Mouse (Mus musculus) heart, adult 8-10 months (tissue): Measurements from ENCODE around the gene Shroom3. TPM values are rescaled to one million over a fixed set of nuclear protein-coding genes. Genes with fewer than 3 reads are reported as not detected.

Experiments
- DNase-seq: peaks from one replicate; pipeline ENCODE4 v3.0.0; 2022; ENCODE audit warnings: low spot score
- total RNA-seq, 4 experiments: library from RNA; stranded (reverse); gene quantifications; 2 replicates each; pipeline ENCODE4 v1.2.4; 2022

Shroom3 gene
- total RNA-seq, 4 experiments from 2014 or later: 38.0 to 42.8 (median 40.7) TPM

DNA sequence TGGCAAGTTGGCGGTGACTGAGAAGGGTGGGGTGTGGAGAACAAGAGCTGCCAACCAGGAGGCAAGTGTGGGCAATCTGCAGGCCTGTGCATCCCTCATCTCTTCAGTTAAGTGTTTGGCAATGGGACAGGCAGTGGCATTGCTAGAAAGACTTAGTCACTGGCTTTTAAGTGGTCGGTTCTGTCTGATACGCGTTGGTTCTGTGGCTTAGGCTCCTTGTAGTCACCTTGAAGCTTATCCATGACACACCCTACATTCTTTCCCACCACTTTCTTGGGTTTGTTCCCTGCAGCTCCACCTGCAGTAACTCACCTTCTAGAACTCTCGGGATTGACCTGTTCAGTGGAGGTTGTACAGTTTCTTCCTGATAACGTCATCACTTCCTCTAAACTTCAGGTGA lies 166.5 kb downstream of the Shroom3 start:
- no peak for DNase-seq

DNA sequence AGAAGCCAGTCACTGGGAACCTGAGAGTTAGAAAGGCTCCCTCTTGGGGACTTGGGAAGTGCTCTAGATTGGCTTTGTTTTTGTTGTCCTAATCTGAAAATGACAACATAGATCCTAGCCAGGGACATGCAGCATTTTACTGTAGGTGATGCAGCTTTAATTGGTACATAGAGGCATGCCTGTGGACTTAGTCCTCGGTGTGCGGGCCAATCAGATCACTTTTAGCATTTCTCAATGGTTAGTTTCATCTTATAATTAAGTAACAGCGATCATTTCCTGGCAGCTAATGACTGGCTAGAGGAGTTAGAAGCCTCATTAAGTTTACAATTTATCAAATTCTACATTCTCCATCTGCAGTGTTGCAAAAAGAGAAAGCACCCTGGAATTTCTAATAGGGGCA lies 167.7 kb downstream of the Shroom3 start:
- DNase-seq: no peak

DNA sequence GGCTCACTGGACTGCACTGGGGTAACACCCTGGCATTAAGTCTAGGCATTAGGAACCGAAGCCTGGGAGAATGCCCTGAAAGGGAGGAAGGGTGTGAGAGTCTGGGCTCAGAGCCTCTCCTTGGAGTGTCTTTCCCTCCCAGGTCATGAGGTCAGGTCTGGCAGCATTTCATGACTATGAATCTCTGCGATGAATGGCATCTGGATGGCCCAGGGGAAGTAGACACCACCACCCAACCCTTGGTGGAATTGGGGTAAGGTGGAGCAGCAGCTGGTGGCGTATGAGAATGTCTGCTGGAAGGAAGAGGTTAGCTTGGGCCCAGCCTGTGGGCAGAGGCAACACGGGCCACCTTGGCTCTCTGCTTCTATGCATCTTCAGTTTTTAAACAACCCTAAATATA lies 171.7 kb downstream of the Shroom3 start:
- no peak for DNase-seq

DNA sequence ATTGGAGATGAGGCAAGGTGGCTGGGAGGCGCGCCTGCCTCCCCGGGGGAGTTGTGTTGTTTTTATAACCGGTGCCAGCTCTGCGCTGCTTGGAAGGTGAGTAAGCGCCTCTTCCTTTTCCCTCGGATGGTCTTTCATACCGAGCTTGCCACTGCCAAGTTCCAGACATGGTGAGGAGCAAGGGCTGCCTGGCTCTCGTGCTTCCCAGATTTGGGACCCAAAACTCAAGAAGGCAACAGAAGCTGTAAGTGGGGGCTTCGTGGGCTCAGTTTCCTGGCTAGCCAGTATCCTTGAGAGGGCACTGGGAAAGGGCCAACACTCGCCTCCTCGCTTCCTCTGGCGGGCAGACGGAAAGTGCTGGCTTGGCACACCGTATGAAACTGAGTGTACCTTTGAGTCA lies 173.1 kb downstream of the Shroom3 start:
- DNase-seq: peak; percentile 36

DNA sequence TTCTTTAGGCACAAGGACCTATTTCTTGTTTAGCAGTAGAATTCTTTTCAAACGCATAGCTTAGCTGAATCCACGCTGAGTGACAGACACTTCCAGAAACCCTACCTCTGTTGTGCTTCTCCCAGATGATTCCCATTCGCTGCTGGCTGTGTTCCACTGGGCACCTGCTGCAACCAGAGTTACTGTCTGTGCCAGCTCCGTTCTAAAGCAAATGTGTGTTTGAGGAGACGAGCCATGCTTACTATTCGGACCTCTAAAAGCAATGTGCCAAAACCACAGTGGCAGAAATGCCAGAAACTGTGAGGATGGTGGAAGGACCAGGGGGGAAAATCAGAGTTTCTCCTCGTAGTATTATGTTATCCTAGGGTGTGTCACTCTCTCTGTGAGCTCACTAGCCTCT lies 173.9 kb downstream of the Shroom3 start:
- no peak for DNase-seq

DNA sequence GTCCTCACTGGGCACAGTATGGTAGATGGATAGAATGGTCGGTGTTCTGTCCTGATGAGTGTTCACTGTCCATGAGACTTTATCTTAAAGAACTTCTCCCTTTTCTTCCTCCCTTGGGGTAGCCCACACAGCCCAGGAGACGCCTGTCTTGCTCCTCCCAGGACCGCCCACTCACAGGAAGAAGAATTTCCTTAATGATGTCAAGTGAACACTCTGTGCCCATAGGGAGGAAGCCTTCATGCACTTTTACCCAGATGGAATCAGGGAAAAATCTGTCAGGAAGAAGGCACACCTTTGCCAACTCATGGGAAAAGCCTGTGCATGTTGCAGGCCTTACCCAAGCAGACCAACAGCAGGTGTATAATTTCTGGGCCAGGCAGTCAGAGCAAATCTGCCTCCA lies 174.9 kb downstream of the Shroom3 start:
- peak; percentile 60 for DNase-seq

DNA sequence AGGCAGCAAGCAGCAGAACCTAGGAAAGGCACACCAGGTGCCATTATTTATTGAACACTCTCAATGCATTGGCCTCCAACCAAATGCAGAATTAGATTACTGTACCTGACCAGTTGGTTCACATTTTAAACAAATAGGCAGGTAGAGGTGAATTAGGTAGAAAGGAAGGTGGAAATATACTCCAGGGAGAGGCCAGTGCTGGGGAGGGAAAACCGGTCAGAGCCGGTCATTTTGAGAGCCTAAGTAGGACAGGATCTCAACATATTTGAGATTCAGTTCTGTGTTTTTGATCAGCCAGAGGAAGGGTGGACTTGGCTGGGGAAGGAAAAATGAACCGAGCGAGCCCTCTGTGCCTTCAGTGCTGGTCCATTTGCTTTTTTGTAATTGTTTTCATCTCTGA lies 175.3 kb downstream of the Shroom3 start:
- DNase-seq: no peak

DNA sequence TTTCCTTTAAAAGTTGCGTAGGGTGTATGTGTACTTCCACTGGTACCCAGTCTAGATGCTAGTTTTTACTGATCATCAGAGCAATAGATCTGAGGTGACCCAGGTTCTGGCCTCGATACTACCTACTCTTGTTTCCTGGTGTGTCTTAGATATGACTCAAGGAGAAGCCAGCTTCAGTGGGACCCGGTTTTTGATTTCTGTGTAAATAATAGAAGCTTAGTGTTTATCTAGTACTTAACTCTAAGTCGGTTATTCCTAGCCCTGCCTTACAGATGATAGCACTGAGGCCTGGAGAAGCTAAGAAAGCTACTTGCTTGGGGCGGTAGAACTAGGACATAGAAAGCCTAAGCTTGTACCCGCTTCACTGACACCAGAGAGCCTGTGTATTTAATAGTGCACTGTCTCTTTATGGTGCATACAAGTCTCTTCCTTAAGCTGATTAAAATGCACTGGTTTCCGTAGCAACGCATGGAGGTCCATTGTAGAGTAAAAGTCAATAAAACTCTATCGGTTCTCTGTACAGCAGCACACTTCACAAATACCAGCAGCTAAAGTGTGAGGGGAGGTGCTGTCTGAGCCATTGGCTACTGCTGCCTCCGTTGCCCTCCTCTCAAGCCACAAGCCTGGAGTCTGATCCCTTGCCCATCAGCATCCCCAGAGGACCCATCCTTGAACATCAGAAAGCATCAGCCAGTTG lies 178.3 kb downstream of the Shroom3 start:
- no peak for DNase-seq

DNA sequence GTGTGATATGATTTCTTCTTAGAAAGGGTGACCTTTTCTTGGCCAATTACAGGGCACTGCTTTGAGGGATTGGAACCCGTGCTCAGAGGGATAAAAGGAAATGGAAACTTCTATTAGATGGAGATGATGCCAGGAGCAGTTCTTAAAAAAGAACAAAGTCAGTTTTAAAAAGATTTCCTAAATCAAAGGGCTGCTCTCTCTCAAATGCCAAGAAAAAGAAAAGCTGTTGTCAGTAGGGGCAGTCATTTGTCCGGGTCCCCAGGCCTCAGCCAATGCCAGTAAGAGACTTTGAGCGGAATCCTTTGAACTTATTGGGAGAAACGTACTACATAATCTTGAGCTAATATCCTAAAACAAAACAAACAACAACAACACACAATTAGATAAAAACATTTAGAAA lies 181.9 kb downstream of the Shroom3 start:
- no peak for DNase-seq

DNA sequence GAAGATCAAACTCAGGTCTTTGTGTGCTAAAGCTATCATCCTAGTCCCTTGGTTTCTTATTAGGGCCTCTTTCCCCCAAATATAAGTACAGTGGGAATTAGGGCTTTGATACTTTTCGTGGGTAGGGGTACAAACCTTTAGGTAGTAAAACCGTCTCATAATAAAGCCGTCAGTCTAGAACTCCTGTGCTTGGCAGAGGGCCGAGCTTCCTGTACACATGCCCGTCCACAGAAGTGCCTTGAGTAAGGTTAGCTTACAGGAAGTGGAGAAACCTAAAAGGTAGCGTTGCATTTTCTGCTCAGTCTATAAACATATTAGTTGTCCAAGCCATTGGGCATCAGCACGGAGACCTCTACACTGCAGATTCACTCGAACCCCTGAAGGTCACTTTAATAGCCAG lies 183.3 kb downstream of the Shroom3 start:
- DNase-seq: no peak

DNA sequence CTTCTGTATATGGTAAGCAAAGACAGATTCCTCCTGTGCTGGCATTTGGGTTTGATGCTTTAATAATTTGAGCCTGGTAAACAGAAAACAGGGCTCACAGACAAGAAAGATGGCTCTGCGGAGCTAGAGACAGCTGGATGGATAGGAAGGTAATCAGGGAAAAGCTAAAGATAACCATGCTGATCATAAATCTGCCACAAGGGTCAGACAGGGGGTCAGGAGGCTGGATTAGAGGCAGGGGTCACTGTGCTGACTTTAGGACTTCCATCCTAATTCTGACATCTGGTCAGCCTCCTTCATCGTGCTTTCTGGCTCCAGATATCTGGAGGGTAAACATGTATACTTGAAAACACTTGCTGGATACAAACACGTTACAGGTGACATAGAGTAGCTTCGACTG lies 184.0 kb downstream of the Shroom3 start:
- DNase-seq: no peak

DNA sequence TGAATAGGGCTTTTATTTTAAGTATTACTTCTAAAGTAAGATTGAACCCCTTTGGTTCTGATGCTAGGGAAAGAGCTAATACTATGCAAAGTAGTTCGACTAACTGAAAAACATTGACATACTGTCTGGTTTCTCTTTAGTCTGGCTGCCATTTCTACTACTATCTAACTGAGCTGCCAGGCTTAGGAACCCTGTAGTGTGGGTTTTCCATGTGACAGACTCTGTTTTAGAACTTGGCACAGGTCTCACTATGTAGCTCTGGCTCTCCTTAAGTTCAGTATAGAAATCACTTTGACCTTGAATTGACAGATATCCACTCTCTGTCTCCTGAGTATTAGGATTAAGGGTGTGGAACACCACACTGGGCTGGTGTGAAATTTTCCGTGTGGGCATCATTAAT lies 185.0 kb downstream of the Shroom3 start:
- no peak for DNase-seq

DNA sequence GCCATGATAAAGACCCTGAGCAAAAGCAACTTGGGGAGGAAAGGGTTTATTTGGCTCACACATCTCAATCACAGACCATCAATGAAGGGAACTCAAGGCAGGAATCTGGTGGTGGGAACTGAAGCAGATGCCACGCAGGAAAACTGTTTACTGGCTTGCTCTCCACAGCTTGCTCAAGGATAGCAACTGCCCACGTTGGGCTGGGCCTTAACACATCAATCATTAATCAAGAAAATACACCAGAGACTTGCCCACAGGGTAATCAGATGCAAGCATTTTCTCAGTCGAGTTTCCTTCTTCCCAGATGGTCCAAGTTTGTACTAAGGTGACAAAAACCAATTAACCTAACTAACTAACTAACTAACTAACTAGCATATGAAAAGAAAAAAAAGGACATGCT lies 187.8 kb downstream of the Shroom3 start:
- no peak for DNase-seq

DNA sequence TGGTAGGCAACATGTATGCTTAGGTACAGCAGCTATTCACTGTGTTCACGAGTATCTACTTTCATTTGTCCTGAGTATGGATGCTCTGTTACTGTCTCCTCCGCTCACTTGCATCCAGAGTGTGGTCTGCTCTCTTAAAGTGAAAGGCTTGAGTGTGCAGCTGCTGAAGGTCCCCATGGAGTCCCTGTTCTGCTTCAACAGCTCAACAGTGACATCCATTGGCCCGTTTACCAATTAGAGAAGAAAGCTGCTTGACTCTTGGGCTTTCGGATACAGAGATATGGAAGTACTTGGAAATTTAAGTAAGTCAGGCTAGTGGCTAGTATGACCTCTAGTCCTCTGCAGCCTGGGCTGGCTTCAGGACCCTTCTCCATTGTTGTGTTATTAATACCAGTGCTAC lies 188.9 kb downstream of the Shroom3 start:
- no peak for DNase-seq

DNA sequence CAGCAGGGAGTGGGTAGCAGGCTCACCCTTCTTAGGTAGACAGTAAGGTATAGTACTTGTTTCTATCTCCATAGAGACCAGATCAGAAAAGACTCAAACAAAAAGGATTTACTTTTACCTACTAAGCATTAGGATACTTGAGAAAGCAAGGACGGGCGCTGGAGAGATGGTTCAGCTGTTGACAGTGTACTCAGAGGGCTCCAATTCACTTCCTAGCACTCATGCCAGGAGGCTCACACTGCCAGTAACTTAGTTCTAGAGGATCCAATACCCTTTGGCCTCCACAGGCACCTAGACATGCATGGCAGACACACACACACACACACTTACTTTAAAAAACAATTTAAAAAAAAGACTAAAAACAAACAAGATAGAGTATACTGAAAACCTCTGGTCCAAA lies 189.8 kb downstream of the Shroom3 start:
- DNase-seq: no peak

DNA sequence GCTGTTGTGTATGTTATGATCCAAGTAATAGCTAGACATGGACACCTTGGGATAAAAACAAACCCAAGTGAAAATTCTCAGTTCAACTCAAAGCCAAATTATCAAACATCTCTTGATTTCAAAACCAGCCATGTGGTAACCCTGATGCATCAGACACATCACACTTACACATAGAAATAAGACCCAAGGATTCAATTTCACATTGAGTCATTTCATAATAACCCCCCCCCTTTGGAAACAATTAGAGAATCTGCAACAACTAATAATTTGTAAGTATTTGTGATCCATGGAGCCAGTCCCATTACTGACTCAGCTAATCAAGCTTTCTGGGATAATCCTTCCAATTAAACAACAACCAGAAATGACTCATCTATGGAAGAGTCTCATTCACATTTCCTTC lies 190.3 kb downstream of the Shroom3 start:
- no peak for DNase-seq

DNA sequence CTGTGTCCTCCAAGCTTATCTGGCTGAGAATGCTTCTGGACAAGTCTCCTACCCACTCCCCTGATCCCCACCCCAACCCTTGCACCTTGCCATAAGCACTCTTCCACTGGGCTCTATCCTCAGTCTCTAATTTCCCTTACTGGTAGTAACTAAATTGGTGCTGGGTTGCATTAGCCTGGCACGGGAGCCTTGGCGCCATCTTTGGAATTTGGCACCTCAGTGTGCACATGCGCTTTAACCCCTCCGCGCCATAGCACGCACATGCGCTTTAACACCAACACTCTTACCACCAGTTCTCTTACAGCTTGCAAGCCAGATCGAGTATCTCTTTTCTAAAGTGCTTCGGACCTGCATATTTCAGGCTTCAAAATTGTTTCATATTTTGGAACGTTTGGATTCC lies 192.6 kb downstream of the Shroom3 start:
- no peak for DNase-seq

DNA sequence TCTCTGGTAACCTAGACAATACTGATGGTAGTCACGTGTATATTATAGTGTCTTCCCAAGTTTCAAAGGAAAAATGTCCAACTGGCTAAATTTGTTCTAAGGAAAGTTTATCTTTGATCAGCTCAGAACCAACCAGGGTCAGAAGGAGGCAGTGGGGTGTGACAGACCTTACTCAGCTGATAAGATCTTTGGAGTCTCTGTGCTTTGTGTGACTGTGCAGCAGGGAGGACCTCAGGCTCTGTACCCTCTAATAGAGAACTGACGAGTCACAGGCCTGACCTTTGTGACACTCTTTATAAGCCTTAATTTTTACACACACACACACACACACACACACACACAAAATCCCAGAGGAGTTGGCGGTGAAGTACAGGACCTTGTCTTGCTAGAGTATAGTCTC lies 193.9 kb downstream of the Shroom3 start:
- no peak for DNase-seq

DNA sequence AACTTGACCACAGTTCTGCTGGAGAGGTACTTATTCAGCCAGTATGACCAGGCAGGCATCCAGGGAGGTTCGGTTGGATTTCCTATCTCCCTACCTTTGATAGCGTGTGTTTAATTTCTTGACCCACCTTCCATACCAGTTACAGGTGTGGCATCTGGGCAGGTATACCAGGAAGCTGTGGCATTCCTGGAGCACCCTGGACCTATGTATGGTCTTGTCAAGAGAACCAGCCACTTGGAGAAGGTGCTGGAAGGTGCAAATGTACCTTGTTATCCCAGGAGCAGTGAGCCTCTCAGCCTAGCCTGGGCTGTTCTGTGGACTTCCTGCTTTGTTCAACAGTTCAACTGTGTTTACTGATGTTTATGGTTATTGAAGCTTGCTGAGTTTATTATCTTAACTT lies 197.2 kb downstream of the Shroom3 start:
- no peak for DNase-seq

DNA sequence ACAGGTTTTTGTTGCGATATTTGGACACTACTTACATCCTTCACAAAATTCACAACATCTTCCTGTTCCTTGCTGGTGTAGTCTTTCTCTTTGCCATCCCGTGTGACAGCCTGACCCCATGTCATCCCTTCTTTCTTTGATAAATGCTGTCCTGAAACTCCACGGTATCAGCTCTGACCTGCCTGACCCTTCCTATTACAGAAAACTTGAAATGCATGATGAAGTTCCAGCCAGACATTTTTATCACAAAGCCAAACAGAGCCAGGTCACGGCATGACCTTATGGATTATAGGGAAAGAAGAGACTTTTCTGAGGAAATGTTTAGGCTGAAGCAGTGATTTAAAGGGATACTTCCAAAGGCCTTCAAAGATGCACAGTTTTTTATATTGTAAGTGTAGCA lies 197.7 kb downstream of the Shroom3 start:
- no peak for DNase-seq

DNA sequence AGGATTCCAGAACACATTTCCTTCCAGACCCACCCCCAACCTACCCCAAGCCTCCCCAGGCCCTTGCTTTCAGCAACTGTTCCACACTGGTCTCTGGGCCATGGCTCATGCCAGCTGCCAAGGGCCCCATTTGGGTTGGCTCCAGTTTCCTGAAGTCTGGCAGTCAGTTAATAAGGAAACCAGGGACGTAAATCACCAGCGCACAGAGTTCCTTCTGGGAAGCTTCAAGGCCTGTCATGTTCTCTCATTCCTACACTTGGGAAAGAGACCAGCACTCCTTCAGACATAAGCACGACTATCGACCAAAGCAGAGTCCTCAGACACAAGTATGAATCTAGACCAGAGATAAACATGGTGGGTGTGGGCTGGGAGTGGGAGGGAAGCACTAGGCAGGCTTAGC lies 202.9 kb downstream of the Shroom3 start:
- no peak for DNase-seq

DNA sequence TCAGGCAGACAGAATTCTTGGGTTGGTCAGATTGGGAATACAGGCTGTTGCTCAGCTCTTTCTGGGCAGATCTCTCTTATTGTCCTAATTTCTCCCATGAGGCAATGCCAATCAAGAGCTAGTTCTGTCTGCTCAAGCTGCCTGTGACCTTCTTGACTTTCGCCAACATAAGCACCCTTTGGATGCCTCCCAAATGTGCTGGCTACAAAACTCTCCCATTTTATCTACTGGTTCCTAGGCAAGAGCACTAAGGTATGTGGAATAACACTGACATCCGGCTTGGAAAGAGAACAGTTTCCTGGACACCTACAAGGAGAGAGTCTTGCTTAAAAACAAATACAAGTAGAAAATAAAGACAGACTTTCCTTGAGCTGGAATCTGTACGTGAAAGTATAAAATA lies 204.3 kb downstream of the Shroom3 start:
- DNase-seq: no peak

DNA sequence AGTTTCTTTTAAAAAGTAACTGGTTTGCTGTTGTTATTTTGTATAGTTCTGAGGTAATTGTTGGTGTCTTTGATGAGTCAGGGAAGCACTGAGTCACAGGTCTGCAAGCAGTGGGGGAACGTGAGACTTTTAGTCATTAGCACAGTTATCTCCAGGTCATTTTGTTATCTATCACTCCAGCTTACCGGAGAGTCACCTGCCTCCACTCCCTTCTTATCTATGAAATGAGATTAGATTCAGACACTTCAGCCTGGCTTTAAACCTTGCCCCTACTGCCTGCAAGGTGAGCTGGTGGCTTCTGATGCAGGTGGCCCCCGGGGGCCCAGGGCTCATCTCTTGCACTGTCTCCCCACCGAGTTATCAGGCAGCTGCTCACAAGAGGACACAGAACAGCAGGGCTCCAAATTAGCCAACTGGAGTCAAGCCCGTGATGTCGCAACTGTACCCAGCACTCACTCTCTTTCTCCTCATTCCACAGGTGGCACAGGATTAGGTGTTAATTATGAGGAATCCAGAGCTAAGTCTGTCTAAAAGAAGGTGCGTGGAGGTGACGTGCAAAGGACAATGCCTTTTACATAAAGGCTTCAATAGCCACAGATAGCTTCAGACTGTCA lies 205.5 kb downstream of the Shroom3 start:
- DNase-seq: no peak

DNA sequence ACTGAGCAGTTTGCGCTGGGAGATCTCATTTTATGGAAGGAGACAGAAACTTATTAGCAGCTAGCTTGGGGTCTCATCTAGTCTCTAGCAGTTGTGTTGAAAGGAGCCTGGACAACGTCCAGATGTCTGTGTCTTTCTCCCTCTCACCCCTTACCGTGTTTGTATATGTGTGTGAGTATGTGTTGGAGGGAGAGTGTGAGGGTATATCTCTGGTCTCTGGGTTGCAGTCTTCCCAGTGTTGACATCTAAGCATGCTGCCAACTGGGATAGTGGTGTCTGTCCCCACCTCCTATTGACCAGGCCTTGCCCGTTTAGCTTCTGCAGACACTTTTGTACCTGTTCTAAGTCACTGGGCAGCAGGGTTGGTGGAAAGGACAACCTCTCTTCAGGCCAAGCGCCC lies 207.7 kb downstream of the Shroom3 start:
- DNase-seq: no peak
